Mouse (Mus musculus): ENCODE data around the gene Dynlrb1. TPM values are rescaled to one million over a fixed set of nuclear protein-coding genes. Genes with fewer than 3 reads are reported as not detected.

Dynlrb1 gene
- polyA plus RNA-seq, 1 experiment = 102 TPM

- TF ChIP-seq CTCF (IDR thresholded peaks at IDR 0.05; ENCODE audit: control insufficient read depth, insufficient read depth, low read length) (no peak), POLR2A (IDR thresholded peaks at IDR 0.05; ENCODE audit: borderline replicate concordance, control insufficient read depth, low read depth, low read length) (no peak)
- no peak overlapping the region for H3K27ac ChIP-seq (ENCODE audit: control insufficient read depth, insufficient read depth, low read depth, low read length, poor library complexity)
- no peak overlapping the region for H3K4me3 ChIP-seq (replicated peaks; ENCODE audit: control insufficient read depth, low read depth, low read length)
- 90% methylated on average over 8 of the region's 8 CpGs for WGBS
- no peaks in the 10 kb centered on the region for H3K4me1 ChIP-seq (ENCODE audit: control insufficient read depth, insufficient read depth, low read length)
Measured at GRCm38 (mm10) chr2:155273603-155274002, 37.3 kb downstream of the Dynlrb1 start.

- Histone ChIP-seq H3K4me1 (ENCODE audit: control insufficient read depth, insufficient read depth, low read length) (no peaks in the 10 kb centered on the region), H3K4me3 (replicated peaks; ENCODE audit: control insufficient read depth, low read depth, low read length) (peak within 1 kb of the TSS; percentile 75), H3K27ac (ENCODE audit: control insufficient read depth, insufficient read depth, low read depth, low read length, poor library complexity) (peak within 1 kb of the TSS; percentile 43; the same call in 1 of the 2 replicates)
- WGBS = 1% methylated on average over 47 of the region's 47 CpGs
- TF ChIP-seq POLR2A (IDR thresholded peaks at IDR 0.05; ENCODE audit: borderline replicate concordance, control insufficient read depth, low read depth, low read length) = no peak; the same call in 1 of the 2 replicates
- TF ChIP-seq CTCF (IDR thresholded peaks at IDR 0.05; ENCODE audit: control insufficient read depth, insufficient read depth, low read length) = no peak
Measured at GRCm38 (mm10) chr2:155276195-155276594, 39.9 kb downstream of the Dynlrb1 start, which contains the start of gene Map1lc3a. Gene Map1lc3a (plus strand): TSS chr2:155276297.

- no peaks in the 10 kb centered on the region for H3K4me1 ChIP-seq (ENCODE audit: control insufficient read depth, insufficient read depth, low read length)
- peak overlapping the region; percentile 43; the same call in 1 of the 2 replicates for H3K27ac ChIP-seq (ENCODE audit: control insufficient read depth, insufficient read depth, low read depth, low read length, poor library complexity)
- TF ChIP-seq CTCF (IDR thresholded peaks at IDR 0.05; ENCODE audit: control insufficient read depth, insufficient read depth, low read length) (no peak), POLR2A (IDR thresholded peaks at IDR 0.05; ENCODE audit: borderline replicate concordance, control insufficient read depth, low read depth, low read length) (no peak; the same call in 1 of the 2 replicates)
- peak overlapping the region; percentile 75 for H3K4me3 ChIP-seq (replicated peaks; ENCODE audit: control insufficient read depth, low read depth, low read length)
- 1% methylated on average over 49 of the region's 49 CpGs for WGBS
Measured at GRCm38 (mm10) chr2:155276621-155277175, 40.4 kb downstream of the Dynlrb1 start.

GRCm38 (mm10) chr2:155277721-155278120 is 41.4 kb downstream of the Dynlrb1 start:
- Histone ChIP-seq H3K4me1 (ENCODE audit: control insufficient read depth, insufficient read depth, low read length) (no peaks in the 10 kb centered on the region), H3K4me3 (replicated peaks; ENCODE audit: control insufficient read depth, low read depth, low read length) (no peak overlapping the region), H3K27ac (ENCODE audit: control insufficient read depth, insufficient read depth, low read depth, low read length, poor library complexity) (no peak overlapping the region)
- WGBS = 85% methylated on average over 2 of the region's 2 CpGs
- TF ChIP-seq POLR2A (IDR thresholded peaks at IDR 0.05; ENCODE audit: borderline replicate concordance, control insufficient read depth, low read depth, low read length) (no peak), CTCF (IDR thresholded peaks at IDR 0.05; ENCODE audit: control insufficient read depth, insufficient read depth, low read length) (no peak)

GRCm38 (mm10) chr2:155278361-155278760 is 42.0 kb downstream of the Dynlrb1 start:
- TF ChIP-seq CTCF (IDR thresholded peaks at IDR 0.05; ENCODE audit: control insufficient read depth, insufficient read depth, low read length) = no peak
- TF ChIP-seq POLR2A (IDR thresholded peaks at IDR 0.05; ENCODE audit: borderline replicate concordance, control insufficient read depth, low read depth, low read length) = no peak
- WGBS = 88% methylated on average over 7 of the region's 7 CpGs
- H3K4me3 ChIP-seq (replicated peaks; ENCODE audit: control insufficient read depth, low read depth, low read length) = no peak overlapping the region
- H3K4me1 ChIP-seq (ENCODE audit: control insufficient read depth, insufficient read depth, low read length) = no peaks in the 10 kb centered on the region
- H3K27ac ChIP-seq (ENCODE audit: control insufficient read depth, insufficient read depth, low read depth, low read length, poor library complexity) = no peak overlapping the region

- 87% methylated on average over 4 of the region's 4 CpGs for WGBS
- H3K4me1 ChIP-seq (ENCODE audit: control insufficient read depth, insufficient read depth, low read length) = no peaks in the 10 kb centered on the region
- H3K27ac ChIP-seq (ENCODE audit: control insufficient read depth, insufficient read depth, low read depth, low read length, poor library complexity) = no peak overlapping the region
- H3K4me3 ChIP-seq (replicated peaks; ENCODE audit: control insufficient read depth, low read depth, low read length) = no peak overlapping the region
- no peak for TF ChIP-seq CTCF (IDR thresholded peaks at IDR 0.05; ENCODE audit: control insufficient read depth, insufficient read depth, low read length)
- TF ChIP-seq POLR2A (IDR thresholded peaks at IDR 0.05; ENCODE audit: borderline replicate concordance, control insufficient read depth, low read depth, low read length) = no peak
Measured at GRCm38 (mm10) chr2:155279163-155279562, 42.8 kb downstream of the Dynlrb1 start.

GRCm38 (mm10) chr2:155280116-155280515 is 43.8 kb downstream of the Dynlrb1 start:
- 81% methylated on average over 2 of the region's 2 CpGs for WGBS
- H3K4me3 ChIP-seq (replicated peaks; ENCODE audit: control insufficient read depth, low read depth, low read length) = no peak overlapping the region
- no peak overlapping the region for H3K27ac ChIP-seq (ENCODE audit: control insufficient read depth, insufficient read depth, low read depth, low read length, poor library complexity)
- no peak for TF ChIP-seq CTCF (IDR thresholded peaks at IDR 0.05; ENCODE audit: control insufficient read depth, insufficient read depth, low read length)
- no peak for TF ChIP-seq POLR2A (IDR thresholded peaks at IDR 0.05; ENCODE audit: borderline replicate concordance, control insufficient read depth, low read depth, low read length)
- no peaks in the 10 kb centered on the region for H3K4me1 ChIP-seq (ENCODE audit: control insufficient read depth, insufficient read depth, low read length)

GRCm38 (mm10) chr2:155283793-155284192 is 47.5 kb downstream of the Dynlrb1 start:
- TF ChIP-seq POLR2A (IDR thresholded peaks at IDR 0.05; ENCODE audit: borderline replicate concordance, control insufficient read depth, low read depth, low read length) (no peak), CTCF (IDR thresholded peaks at IDR 0.05; ENCODE audit: control insufficient read depth, insufficient read depth, low read length) (no peak)
- WGBS = 86% methylated on average over 4 of the region's 4 CpGs
- no peaks in the 10 kb centered on the region; the same call in 1 of the 2 replicates for H3K4me1 ChIP-seq (ENCODE audit: control insufficient read depth, insufficient read depth, low read length)
- H3K27ac ChIP-seq (ENCODE audit: control insufficient read depth, insufficient read depth, low read depth, low read length, poor library complexity) = no peak overlapping the region
- H3K4me3 ChIP-seq (replicated peaks; ENCODE audit: control insufficient read depth, low read depth, low read length) = no peak overlapping the region

Measured in bone marrow, adult 2 months (tissue).